Mouse (Mus musculus): Measurements from ENCODE around the gene Dock6. TPM values are rescaled to one million over a fixed set of nuclear protein-coding genes. Genes with fewer than 3 reads are reported as not detected.
A peak's percentile ranks its signal among the peaks of the same experiment; 100 is the strongest.

Dock6 gene
- polyA plus RNA-seq, 1 experiment from 2014 or later = 14.0 TPM

- WGBS = 43% methylated on average over 13 of the region's 13 CpGs
- no peaks in the 10 kb centered on the region for H3K9me3 ChIP-seq (replicated peaks)
- no peak overlapping the region for H3K9ac ChIP-seq (replicated peaks)
- H3K27me3 ChIP-seq (replicated peaks) = no peaks in the 10 kb centered on the region
- H3K36me3 ChIP-seq = no peaks in the 10 kb centered on the region
- H3K4me1 ChIP-seq = peaks cover 4% of the 10 kb centered on the region; the same call in 1 of the 2 replicates
- H3K4me2 ChIP-seq = peak overlapping the region; percentile 17; the same call in 1 of the 2 replicates
- peak; percentile 83 for ATAC-seq (ENCODE audit: low FRiP score)
- 0 out of 2 replicates have a peak overlapping the region, but pooled peaks have one; percentile 1 for H3K27ac ChIP-seq (replicated peaks)
- no peak overlapping the region for H3K4me3 ChIP-seq (replicated peaks)
These were observed 48.3 kb downstream of the Dock6 start for GRCm38 (mm10) chr9:21803986-21804644.

DNA sequence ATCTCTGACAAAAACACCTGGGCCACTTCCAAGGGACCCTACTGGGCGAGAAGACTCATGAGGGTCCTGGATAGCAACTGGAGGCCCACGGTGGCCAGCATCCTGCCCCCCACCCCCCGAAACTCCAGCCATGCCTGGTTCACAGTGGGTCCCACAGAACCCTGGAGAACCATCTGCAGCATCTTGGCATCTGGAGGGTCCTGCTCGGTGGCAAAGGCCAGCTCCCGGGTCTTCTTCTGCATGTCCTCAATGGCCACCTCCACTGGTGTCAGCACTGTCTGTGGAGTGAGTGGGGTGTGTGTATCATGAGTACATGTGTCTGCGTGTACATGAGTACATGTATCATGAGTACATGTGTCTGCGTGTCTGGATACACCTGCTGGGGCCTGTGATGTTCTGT is 50.8 kb downstream of the Dock6 start:
- Histone ChIP-seq H3K9me3 (replicated peaks) (no peaks in the 10 kb centered on the region), H3K4me2 (no peak overlapping the region), H3K27me3 (replicated peaks) (0 out of 2 replicates have a peak, but pooled peaks cover 5% of the 10 kb centered on the region), H3K4me1 (peaks cover 16% of the 10 kb centered on the region), H3K36me3 (no peaks in the 10 kb centered on the region), H3K9ac (replicated peaks) (no peak overlapping the region), H3K4me3 (replicated peaks) (no peak overlapping the region), H3K27ac (replicated peaks) (no peak overlapping the region)
- no peak for ATAC-seq (ENCODE audit: low FRiP score)
- 93% methylated on average over 7 of the region's 7 CpGs for WGBS

- 82% methylated on average over 7 of the region's 7 CpGs for WGBS
- Histone ChIP-seq H3K4me1 (peaks cover 19% of the 10 kb centered on the region), H3K9me3 (replicated peaks) (no peaks in the 10 kb centered on the region), H3K4me2 (no peak overlapping the region), H3K27me3 (replicated peaks) (0 out of 2 replicates have a peak, but pooled peaks cover 5% of the 10 kb centered on the region), H3K27ac (replicated peaks) (no peak overlapping the region), H3K36me3 (no peaks in the 10 kb centered on the region), H3K4me3 (replicated peaks) (no peak overlapping the region), H3K9ac (replicated peaks) (no peak overlapping the region)
- no peak for ATAC-seq (ENCODE audit: low FRiP score)
These were observed 51.3 kb downstream of the Dock6 start for GRCm38 (mm10) chr9:21801121-21801520.

DNA sequence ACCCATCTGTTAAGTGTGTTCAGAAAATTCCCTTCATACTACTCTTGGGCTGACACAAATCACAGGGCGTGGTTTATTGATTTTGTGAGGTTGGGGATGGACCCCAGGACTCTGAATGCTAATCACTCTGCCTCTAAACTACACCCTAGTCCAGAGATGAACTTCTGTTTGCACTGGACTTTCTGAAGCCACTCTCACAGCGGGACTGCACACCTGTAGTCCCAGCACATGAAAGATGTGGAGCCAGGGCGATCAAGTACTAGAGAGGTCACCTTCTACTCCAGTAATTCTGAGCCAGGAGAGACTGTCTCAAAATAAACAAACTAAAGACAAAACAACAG is 53.5 kb downstream of the Dock6 start:
- no peak overlapping the region for H3K27ac ChIP-seq (replicated peaks)
- no peaks in the 10 kb centered on the region for H3K9me3 ChIP-seq (replicated peaks)
- 54% methylated on average over 3 of the region's 3 CpGs for WGBS
- H3K27me3 ChIP-seq (replicated peaks) = 0 out of 2 replicates have a peak, but pooled peaks cover 5% of the 10 kb centered on the region
- H3K4me2 ChIP-seq = peak overlapping the region; percentile 93
- H3K4me1 ChIP-seq = peaks cover 19% of the 10 kb centered on the region
- no peak overlapping the region for H3K9ac ChIP-seq (replicated peaks)
- H3K4me3 ChIP-seq (replicated peaks) = peak overlapping the region; percentile 72
- H3K36me3 ChIP-seq = no peaks in the 10 kb centered on the region
- no peak for ATAC-seq (ENCODE audit: low FRiP score)

DNA sequence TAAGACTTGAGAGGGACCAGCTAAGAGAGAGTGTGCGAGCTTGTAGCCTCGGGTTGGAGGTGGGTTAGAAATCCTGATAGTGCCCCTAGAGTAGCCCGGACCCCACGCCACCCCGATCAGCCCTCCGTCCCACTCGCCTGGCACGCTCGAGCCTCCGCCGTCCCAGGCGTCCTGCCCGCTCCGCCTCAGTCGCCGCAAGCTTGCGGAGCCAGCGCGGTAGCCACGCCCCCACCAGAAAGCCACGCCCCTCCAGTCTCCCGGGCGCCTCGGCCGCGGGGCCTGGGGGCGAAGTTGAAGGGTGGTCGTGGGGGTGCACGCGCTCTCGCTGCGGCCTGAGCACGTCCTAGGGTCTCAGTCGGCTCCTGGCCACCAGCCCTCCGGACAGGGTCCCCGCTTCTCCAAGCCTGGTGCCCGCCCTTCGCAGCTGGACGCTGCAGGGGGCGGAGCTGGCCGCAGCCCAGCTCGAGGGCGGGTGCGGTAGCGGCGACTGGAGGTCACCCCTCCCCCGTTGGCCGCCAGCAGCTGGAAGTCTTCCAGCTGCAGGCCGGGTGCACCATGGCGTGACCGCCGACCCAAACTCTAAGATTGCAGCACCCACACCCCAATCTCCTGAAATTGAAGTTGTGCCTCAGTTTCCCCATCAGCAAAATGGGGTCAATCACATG is 54.0 kb downstream of the Dock6 start, which contains the start of gene Kank2:
Gene Kank2, minus strand, starts transcription at position 400 of the 665 bp plus-strand sequence.
- peak; percentile 75 for ATAC-seq (ENCODE audit: low FRiP score)
- H3K36me3 ChIP-seq = no peaks in the 10 kb centered on the region
- no peaks in the 10 kb centered on the region for H3K9me3 ChIP-seq (replicated peaks)
- WGBS = under 1% methylated on average over 47 of the region's 52 CpGs
- peak within 1 kb of the TSS; percentile 72 for H3K4me3 ChIP-seq (replicated peaks)
- peaks cover 18% of the 10 kb centered on the region for H3K4me1 ChIP-seq
- H3K27me3 ChIP-seq (replicated peaks) = 0 out of 2 replicates have a peak, but pooled peaks cover 5% of the 10 kb centered on the region
- peak within 1 kb of the TSS; percentile 93 for H3K4me2 ChIP-seq
- H3K27ac ChIP-seq (replicated peaks) = peak within 1 kb of the TSS; percentile 77
- peak within 1 kb of the TSS; percentile 62 for H3K9ac ChIP-seq (replicated peaks)

DNA sequence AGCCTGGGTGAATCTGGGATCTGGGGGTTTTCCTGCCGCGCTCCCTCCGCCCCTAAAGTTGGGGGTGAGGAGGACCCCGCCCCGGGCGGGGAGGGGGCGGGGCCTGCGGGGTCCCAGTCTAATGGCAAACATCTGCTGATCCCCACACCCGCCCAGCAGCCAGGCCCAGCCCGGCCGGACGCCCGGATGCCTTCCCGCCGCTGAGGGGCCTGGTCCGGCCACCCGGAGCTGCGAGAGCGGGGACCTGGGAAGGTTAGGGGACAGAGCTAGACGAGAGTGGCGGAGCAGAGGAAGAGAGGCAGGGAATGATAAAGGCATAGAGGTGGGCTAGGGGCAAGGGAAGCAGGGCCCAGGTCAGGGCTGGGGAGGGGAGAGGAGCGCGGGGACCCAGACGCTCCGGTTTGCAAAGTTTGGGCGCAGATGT is 54.5 kb downstream of the Dock6 start:
- Histone ChIP-seq H3K27me3 (replicated peaks) (0 out of 2 replicates have a peak, but pooled peaks cover 5% of the 10 kb centered on the region), H3K27ac (replicated peaks) (peak overlapping the region; percentile 77), H3K4me2 (peak overlapping the region; percentile 93), H3K9ac (replicated peaks) (peak overlapping the region; percentile 62), H3K4me3 (replicated peaks) (peak overlapping the region; percentile 72), H3K36me3 (no peaks in the 10 kb centered on the region), H3K4me1 (peaks cover 22% of the 10 kb centered on the region), H3K9me3 (replicated peaks) (no peaks in the 10 kb centered on the region)
- WGBS = under 1% methylated on average over 25 of the region's 26 CpGs
- peak; percentile 22; the same call in 1 of the 2 replicates for ATAC-seq (ENCODE audit: low FRiP score)

DNA sequence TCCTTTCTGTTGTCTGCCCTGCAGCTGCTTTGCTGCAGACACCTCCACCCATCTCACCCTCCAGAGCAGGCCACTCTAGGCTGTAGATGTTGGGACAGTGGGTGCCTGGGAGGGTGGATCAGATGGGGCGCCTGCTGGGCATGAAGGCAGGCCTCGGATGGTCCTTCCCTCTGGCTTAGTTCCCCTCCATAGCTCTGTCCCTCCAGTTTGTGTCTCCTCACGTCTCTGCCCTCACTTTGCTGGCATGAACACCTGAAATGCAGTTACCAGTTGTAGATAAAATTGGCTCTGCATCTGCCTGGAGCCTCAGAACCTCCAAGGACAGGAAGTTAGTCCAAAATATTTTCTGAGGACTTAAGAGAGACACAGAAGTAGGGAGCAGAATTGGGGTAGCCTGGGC is 55.5 kb downstream of the Dock6 start:
- H3K4me3 ChIP-seq (replicated peaks) = no peak overlapping the region
- no peak overlapping the region for H3K9ac ChIP-seq (replicated peaks)
- H3K36me3 ChIP-seq = no peaks in the 10 kb centered on the region
- 81% methylated on average over 3 of the region's 3 CpGs for WGBS
- ATAC-seq (ENCODE audit: low FRiP score) = no peak
- H3K27me3 ChIP-seq (replicated peaks) = 0 out of 2 replicates have a peak, but pooled peaks cover 5% of the 10 kb centered on the region
- no peaks in the 10 kb centered on the region for H3K9me3 ChIP-seq (replicated peaks)
- H3K4me2 ChIP-seq = peak overlapping the region; percentile 93
- H3K27ac ChIP-seq (replicated peaks) = no peak overlapping the region
- peaks cover 29% of the 10 kb centered on the region for H3K4me1 ChIP-seq

DNA sequence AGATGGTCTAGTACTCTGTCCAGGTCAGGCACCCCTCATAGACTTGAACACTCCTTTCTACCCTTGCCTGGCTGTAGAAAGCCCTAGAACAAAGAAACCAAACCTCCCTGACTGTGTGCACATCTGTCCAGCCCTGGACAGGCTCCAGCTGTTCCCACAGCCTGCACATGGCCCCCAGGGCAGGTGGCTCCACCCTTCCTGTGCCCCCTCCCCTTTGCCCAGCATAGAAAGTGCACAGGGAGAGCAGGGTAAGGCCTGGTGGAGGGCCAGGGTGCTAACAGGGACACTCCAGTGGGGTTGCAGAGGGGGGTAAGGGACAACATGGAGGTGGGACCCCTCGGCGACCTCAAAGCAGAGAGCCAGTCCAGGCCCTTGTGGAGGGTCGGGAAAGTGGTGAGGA is 56.2 kb downstream of the Dock6 start:
- 55% methylated on average over 3 of the region's 3 CpGs for WGBS
- 0 out of 2 replicates have a peak overlapping the region, but pooled peaks have one; percentile 17 for H3K9ac ChIP-seq (replicated peaks)
- H3K9me3 ChIP-seq (replicated peaks) = no peaks in the 10 kb centered on the region
- peak overlapping the region; percentile 93 for H3K4me2 ChIP-seq
- H3K27ac ChIP-seq (replicated peaks) = no peak overlapping the region
- peaks cover 32% of the 10 kb centered on the region for H3K4me1 ChIP-seq
- no peak for ATAC-seq (ENCODE audit: low FRiP score)
- no peak overlapping the region for H3K4me3 ChIP-seq (replicated peaks)
- no peaks in the 10 kb centered on the region for H3K36me3 ChIP-seq
- H3K27me3 ChIP-seq (replicated peaks) = 0 out of 2 replicates have a peak, but pooled peaks cover 5% of the 10 kb centered on the region

DNA sequence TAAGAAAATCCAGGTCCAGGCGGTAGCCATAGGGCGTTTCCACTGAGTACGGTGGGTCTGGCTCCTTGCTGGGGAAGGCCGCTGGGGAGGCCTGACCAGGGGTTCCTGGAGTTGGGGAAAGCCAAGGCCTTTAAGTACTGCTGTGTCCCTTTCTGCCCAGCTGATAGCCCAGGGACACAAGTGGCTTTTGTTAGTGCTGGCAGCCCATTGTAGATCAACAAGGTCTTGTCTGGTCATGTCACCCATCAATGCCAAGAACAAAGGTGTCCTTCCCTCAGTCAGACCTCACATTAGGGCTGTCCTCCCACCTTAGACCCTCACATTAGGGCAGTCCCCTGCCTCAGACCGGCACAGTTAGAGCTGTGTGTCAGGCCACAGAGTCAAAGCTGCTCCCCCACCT is 56.9 kb downstream of the Dock6 start:
- H3K27me3 ChIP-seq (replicated peaks) = 0 out of 2 replicates have a peak, but pooled peaks cover 5% of the 10 kb centered on the region
- no peak overlapping the region for H3K4me3 ChIP-seq (replicated peaks)
- no peaks in the 10 kb centered on the region for H3K36me3 ChIP-seq
- WGBS = 81% methylated on average over 5 of the region's 5 CpGs
- no peak for ATAC-seq (ENCODE audit: low FRiP score)
- no peaks in the 10 kb centered on the region for H3K9me3 ChIP-seq (replicated peaks)
- 0 out of 2 replicates have a peak overlapping the region, but pooled peaks have one; percentile 17 for H3K9ac ChIP-seq (replicated peaks)
- peaks cover 32% of the 10 kb centered on the region for H3K4me1 ChIP-seq
- H3K27ac ChIP-seq (replicated peaks) = no peak overlapping the region
- peak overlapping the region; percentile 93; the same call in 1 of the 2 replicates for H3K4me2 ChIP-seq

DNA sequence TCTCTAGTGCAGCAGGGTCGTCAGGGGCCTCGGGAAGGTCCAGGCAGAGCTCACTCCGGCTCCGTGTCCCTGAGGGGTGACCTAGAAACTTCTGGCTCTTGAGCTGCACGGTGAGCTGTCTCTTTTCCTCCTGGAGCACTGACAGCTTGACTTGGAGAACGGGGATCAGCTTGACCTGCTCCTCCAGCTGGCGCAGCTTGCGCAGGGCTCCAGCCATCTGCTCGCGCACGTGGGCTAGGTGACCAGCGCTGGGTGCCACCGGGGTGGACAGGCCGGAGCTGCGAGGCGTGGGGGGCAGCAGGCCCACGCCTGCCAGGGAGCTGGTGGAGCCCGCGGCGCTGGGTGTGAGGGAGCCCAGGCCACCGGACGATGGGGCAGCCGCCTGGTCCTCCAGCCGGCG is 57.5 kb downstream of the Dock6 start:
- WGBS = 93% methylated on average over 22 of the region's 25 CpGs
- H3K4me1 ChIP-seq = peaks cover 32% of the 10 kb centered on the region
- H3K4me2 ChIP-seq = no peak overlapping the region
- H3K9me3 ChIP-seq (replicated peaks) = no peaks in the 10 kb centered on the region
- 0 out of 2 replicates have a peak, but pooled peaks cover 5% of the 10 kb centered on the region for H3K27me3 ChIP-seq (replicated peaks)
- H3K4me3 ChIP-seq (replicated peaks) = no peak overlapping the region
- ATAC-seq (ENCODE audit: low FRiP score) = no peak
- H3K9ac ChIP-seq (replicated peaks) = no peak overlapping the region
- no peak overlapping the region for H3K27ac ChIP-seq (replicated peaks)
- H3K36me3 ChIP-seq = no peaks in the 10 kb centered on the region

GRCm38 (mm10) chr9:21794344-21794834 is 58.0 kb downstream of the Dock6 start:
- Histone ChIP-seq H3K27ac (replicated peaks) (no peak overlapping the region), H3K27me3 (replicated peaks) (0 out of 2 replicates have a peak, but pooled peaks cover 5% of the 10 kb centered on the region), H3K4me3 (replicated peaks) (no peak overlapping the region), H3K36me3 (no peaks in the 10 kb centered on the region), H3K9ac (replicated peaks) (no peak overlapping the region), H3K9me3 (replicated peaks) (no peaks in the 10 kb centered on the region), H3K4me2 (no peak overlapping the region), H3K4me1 (peaks cover 32% of the 10 kb centered on the region)
- WGBS = 95% methylated on average over 18 of the region's 18 CpGs
- no peak for ATAC-seq (ENCODE audit: low FRiP score)
